9 mouse cellular contexts compared by ENCODE assay signal in genomic region chr7:122045181-122045634, GRCm38 (mm10). TPM values are rescaled to one million over a fixed set of nuclear protein-coding genes. Genes with fewer than 3 reads are reported as not detected.
DNase-seq lines count a peak whose midpoint lies in the region; ATAC-seq and TF ChIP-seq lines count a peak whose summit lies in the region.
"Had no signal": no experiment of that assay in that cellular context is flagged by ENCODE, and none has a peak within 500 bp of the region (broad histone marks: within the 10 kb centered on the region; RNA-seq: fewer than 3 reads in every experiment).

No protein-coding gene starts in this region.

- H3K4me3 ChIP-seq in intestine, embryonic 14.5 days (ENCODE audit: low read depth, low read length) = no peak overlapping the region
- no peak overlapping the region for H3K4me3 ChIP-seq in intestine, postnatal 0 days (ENCODE audit: low read depth, low read length)
- no peak overlapping the region for H3K4me3 ChIP-seq in hindbrain, embryonic 16.5 days (ENCODE audit: low read length)
- H3K4me3 ChIP-seq: midbrain, embryonic 12.5 days had no signal

- DNase-seq in intestine, embryonic 14.5 days (ENCODE audit: low spot score) = no peak
- peak; percentile 98 for DNase-seq in heart, adult 11 months
- DNase-seq in kidney, postnatal 25 days = peak; percentile 20 to 54
- peak; percentile 27 to 30 for DNase-seq in right cerebral cortex, adult 2 months (ENCODE audit: low spot score in 2 of 2)
- no peak for DNase-seq in MN1 (ENCODE audit: low spot score)

- 61% methylated on average over 4 of the region's 4 CpGs for WGBS in intestine, embryonic 14.5 days
- WGBS in intestine, postnatal 0 days = 67% methylated on average over 4 of the region's 4 CpGs
- WGBS in hindbrain, embryonic 16.5 days = 86% methylated on average over 4 of the region's 4 CpGs

- no peak overlapping the region for H3K9ac ChIP-seq in intestine, embryonic 14.5 days (ENCODE audit: low read length)
- H3K9ac ChIP-seq in intestine, postnatal 0 days (ENCODE audit: low read depth, low read length) = no peak overlapping the region
- no peak overlapping the region for H3K9ac ChIP-seq in hindbrain, embryonic 16.5 days (ENCODE audit: low read depth, low read length)
- H3K9ac ChIP-seq: midbrain, embryonic 12.5 days had no signal

- H3K9me3 ChIP-seq in intestine, embryonic 14.5 days (ENCODE audit: control insufficient read depth, low read length) = no peaks in the 10 kb centered on the region
- no peaks in the 10 kb centered on the region for H3K9me3 ChIP-seq in intestine, postnatal 0 days (ENCODE audit: control insufficient read depth)
- H3K9me3 ChIP-seq in hindbrain, embryonic 16.5 days (ENCODE audit: control insufficient read depth, low read length) = no peaks in the 10 kb centered on the region
- H3K9me3 ChIP-seq: midbrain, embryonic 12.5 days had no signal

- TF ChIP-seq CTCF in intestine, postnatal 0 days (IDR thresholded peaks at IDR 0.05; ENCODE audit: low read depth) = no peak

- H3K4me1 ChIP-seq in intestine, embryonic 14.5 days (replicated peaks; ENCODE audit: control insufficient read depth, insufficient read depth, low read length) = no peaks in the 10 kb centered on the region
- H3K4me1 ChIP-seq in intestine, postnatal 0 days (replicated peaks; ENCODE audit: control insufficient read depth, insufficient read depth, low read length) = peaks cover 6% of the 10 kb centered on the region; the same call in 1 of the 2 replicates
- no peaks in the 10 kb centered on the region for H3K4me1 ChIP-seq in hindbrain, embryonic 16.5 days (ENCODE audit: control insufficient read depth, insufficient read depth, low read depth, low read length)
- H3K4me1 ChIP-seq: midbrain, embryonic 12.5 days had no signal

- H3K27me3 ChIP-seq in intestine, embryonic 14.5 days (replicated peaks; ENCODE audit: control insufficient read depth, insufficient read depth, low read length) = no peaks in the 10 kb centered on the region
- no peaks in the 10 kb centered on the region for H3K27me3 ChIP-seq in intestine, postnatal 0 days (replicated peaks; ENCODE audit: control insufficient read depth, insufficient read depth, low read length)
- no peaks in the 10 kb centered on the region for H3K27me3 ChIP-seq in hindbrain, embryonic 16.5 days (replicated peaks; ENCODE audit: control insufficient read depth, insufficient read depth, low read length)
- H3K27me3 ChIP-seq: midbrain, embryonic 12.5 days had no signal

- ATAC-seq in intestine, embryonic 14.5 days (replicated peaks; ENCODE audit: low FRiP score, low TSS enrichment, low read depth) = 0 out of 2 replicates have a peak, but pooled peaks have one; percentile 57
- no peak for ATAC-seq in intestine, postnatal 0 days
- ATAC-seq in cerebellum, adult (ENCODE audit: insufficient number of reproducible peaks, low FRiP score, low TSS enrichment) = no peak
- ATAC-seq in hindbrain, embryonic 16.5 days = no peak

- H3K27ac ChIP-seq in intestine, embryonic 14.5 days (ENCODE audit: low read depth) = no peak overlapping the region; the same call in 1 of the 2 replicates
- no peak overlapping the region for H3K27ac ChIP-seq in intestine, postnatal 0 days (ENCODE audit: low read depth, low read length)
- no peak overlapping the region for H3K27ac ChIP-seq in hindbrain, embryonic 16.5 days (ENCODE audit: low read depth, low read length)
- H3K27ac ChIP-seq: midbrain, embryonic 12.5 days had no signal

- H3K4me2 ChIP-seq in intestine, embryonic 14.5 days (ENCODE audit: low read length) = no peak overlapping the region
- no peak overlapping the region for H3K4me2 ChIP-seq in intestine, postnatal 0 days (replicated peaks; ENCODE audit: low read depth)
- H3K4me2 ChIP-seq in hindbrain, embryonic 16.5 days (ENCODE audit: low read length) = no peak overlapping the region
- H3K4me2 ChIP-seq: midbrain, embryonic 12.5 days had no signal

- H3K36me3 ChIP-seq in intestine, embryonic 14.5 days (ENCODE audit: control insufficient read depth, insufficient read depth, low read length) = peaks cover 52% of the 10 kb centered on the region
- peaks cover 11% of the 10 kb centered on the region; the same call in 1 of the 2 replicates for H3K36me3 ChIP-seq in intestine, postnatal 0 days (ENCODE audit: control insufficient read depth, insufficient read depth)
- H3K36me3 ChIP-seq in hindbrain, embryonic 16.5 days (ENCODE audit: control insufficient read depth, insufficient read depth, low read length) = peaks cover 6% of the 10 kb centered on the region

RNA-seq across cellular contexts. Expression of gene Ubfd1, which starts 21.8 kb away (rescaled TPM):
- polyA plus RNA-seq in intestine, embryonic 14.5 days (2014; fragmentation: Nextera tagmentation; extraction: Ambion mirVana) = 76.4 and 78.6 TPM in 2 replicates
- polyA plus RNA-seq in intestine, postnatal 0 days (2015; fragmentation: Nextera tagmentation; extraction: Ambion mirVana) = 26.3 and 29.3 TPM in 2 replicates
- polyA plus RNA-seq in hindbrain, embryonic 16.5 days (2015; fragmentation: Nextera tagmentation; extraction: Ambion mirVana) = 71.2 and 75.7 TPM in 2 replicates

RNA-seq across cellular contexts. Expression of gene Ears2, which starts 21.9 kb away (rescaled TPM):
- 19.8 and 21.2 TPM in 2 replicates for polyA plus RNA-seq in intestine, embryonic 14.5 days (2014; fragmentation: Nextera tagmentation; extraction: Ambion mirVana)
- polyA plus RNA-seq in intestine, postnatal 0 days (2015; fragmentation: Nextera tagmentation; extraction: Ambion mirVana) = 7.1 and 8.0 TPM in 2 replicates
- 8.7 and 9.6 TPM in 2 replicates for polyA plus RNA-seq in hindbrain, embryonic 16.5 days (2015; fragmentation: Nextera tagmentation; extraction: Ambion mirVana)

RNA-seq across cellular contexts. Expression of gene Gga2, which starts 24.2 kb away (rescaled TPM):
- polyA plus RNA-seq in intestine, embryonic 14.5 days (2014; fragmentation: Nextera tagmentation; extraction: Ambion mirVana) = 75.3 and 78.3 TPM in 2 replicates
- polyA plus RNA-seq in intestine, postnatal 0 days (2015; fragmentation: Nextera tagmentation; extraction: Ambion mirVana) = 59.9 and 71.1 TPM in 2 replicates
- polyA plus RNA-seq in hindbrain, embryonic 16.5 days (2015; fragmentation: Nextera tagmentation; extraction: Ambion mirVana) = 46.5 and 51.4 TPM in 2 replicates

RNA-seq across cellular contexts. Expression of gene Ndufab1, which starts 56.5 kb away (rescaled TPM):
- 714 and 762 TPM in 2 replicates for polyA plus RNA-seq in intestine, embryonic 14.5 days (2014; fragmentation: Nextera tagmentation; extraction: Ambion mirVana)
- 956 and 957 TPM in 2 replicates for polyA plus RNA-seq in intestine, postnatal 0 days (2015; fragmentation: Nextera tagmentation; extraction: Ambion mirVana)
- 694 and 758 TPM in 2 replicates for polyA plus RNA-seq in hindbrain, embryonic 16.5 days (2015; fragmentation: Nextera tagmentation; extraction: Ambion mirVana)

Comparison
In these comparisons a context has a peak if more than half of its experiments do, and no peak if none do; other contexts are left out.
1. DNase-seq: peak in heart, adult 11 months (single experiment), kidney, postnatal 25 days (2 of 2) and right cerebral cortex, adult 2 months (2 of 2); none in intestine, embryonic 14.5 days (single experiment) and MN1 (single experiment).